Mouse (Mus musculus): ENCODE measurements around the gene Chrne.

DNA sequence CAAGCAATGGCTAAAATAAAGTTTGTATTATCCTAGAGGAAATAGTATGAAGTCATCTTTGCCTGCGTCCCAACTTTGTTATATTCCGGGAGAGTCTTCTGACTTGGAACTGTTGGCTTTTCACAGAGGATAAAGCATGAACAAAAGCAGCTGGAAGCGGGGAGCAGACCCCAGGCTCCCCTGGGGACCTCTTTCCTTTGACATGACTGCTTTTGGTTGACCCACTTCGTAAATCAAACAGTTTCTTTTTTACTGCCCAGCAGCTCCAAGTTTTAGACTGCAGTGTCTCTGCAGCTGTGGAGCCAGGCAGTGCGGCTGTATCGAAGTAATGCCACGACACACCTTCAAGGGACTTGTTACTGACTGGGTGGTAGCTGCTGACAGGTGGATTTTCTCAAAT, 52.4 kb downstream of the Chrne start:
- TF ChIP-seq POLR2A (IDR thresholded peaks at IDR 0.05; ENCODE audit: borderline replicate concordance, control insufficient read depth, low read depth, low read length) (no peak), CTCF (IDR thresholded peaks at IDR 0.05; ENCODE audit: control insufficient read depth, insufficient read depth, low read length) (no peak)
